In the genomic region with DNA sequence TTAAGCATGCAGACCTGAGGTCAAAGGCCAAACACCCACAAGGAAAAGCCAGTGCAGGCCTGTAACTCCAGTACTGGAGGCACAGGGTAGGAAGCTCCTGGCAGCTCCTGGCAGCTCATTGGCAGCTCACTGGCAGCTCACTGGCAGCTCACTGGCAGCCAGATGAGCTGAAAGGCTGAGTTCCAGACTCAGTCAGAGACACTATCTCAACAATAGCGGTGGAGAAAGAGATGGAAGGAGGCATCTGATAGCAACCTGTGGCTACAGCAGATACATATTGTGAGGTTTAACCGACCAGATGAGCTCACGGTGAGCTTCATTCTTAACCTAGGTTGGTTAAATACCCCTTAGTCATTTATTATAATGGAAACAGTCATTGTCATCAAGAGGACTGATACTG, we compare ENCODE assay signal across 18 mouse cellular contexts.
DNase-seq lines count a peak whose midpoint lies in the region; ATAC-seq and TF ChIP-seq lines count a peak whose summit lies in the region.
"Had no signal": no experiment of that assay in that cellular context is flagged by ENCODE, and none has a peak within 500 bp of the region (broad histone marks: within the 10 kb centered on the region; RNA-seq: fewer than 3 reads in every experiment).

No protein-coding gene starts in this region.

- H3K27me3 ChIP-seq in midbrain, embryonic 10.5 days (ENCODE audit: low read depth, poor library complexity, severe bottlenecking) = no peaks in the 10 kb centered on the region
- H3K27me3 ChIP-seq: embryonic facial prominence, embryonic 12.5 days; hindbrain, embryonic 15.5 days; neural tube, embryonic 12.5 days; stomach, embryonic 15.5 days had no signal

- H3K36me3 ChIP-seq in midbrain, embryonic 10.5 days = no peaks in the 10 kb centered on the region
- H3K36me3 ChIP-seq: embryonic facial prominence, embryonic 12.5 days; hindbrain, embryonic 15.5 days; neural tube, embryonic 12.5 days; stomach, embryonic 15.5 days had no signal

- no peak overlapping the region for H3K4me3 ChIP-seq in layer of hippocampus, adult 2 months
- no peak overlapping the region for H3K4me3 ChIP-seq in midbrain, embryonic 10.5 days
- H3K4me3 ChIP-seq: embryonic facial prominence, embryonic 12.5 days; hindbrain, embryonic 15.5 days; neural tube, embryonic 12.5 days; stomach, embryonic 15.5 days had no signal

- no peak for ATAC-seq in cerebellum, adult (ENCODE audit: insufficient number of reproducible peaks, low FRiP score, low TSS enrichment)
- ATAC-seq: forebrain, postnatal 0 days; intestine, embryonic 16.5 days had no signal

- DNase-seq in cerebellum, adult 11-12 months = peak; percentile 12
- DNase-seq in gastrocnemius, postnatal 10 days = peak; percentile 14
- DNase-seq in gastrocnemius, adult 8-10 months (ENCODE audit: low spot score in 2 of 2) = no peak
- no peak for DNase-seq in layer of hippocampus, adult 2 months (ENCODE audit: low spot score in 2 of 2)
- no peak for DNase-seq in layer of hippocampus, adult 9-11 months
- no peak for DNase-seq in B cell, adult 2 months
- DNase-seq in midbrain, embryonic 10.5 days (ENCODE audit: low spot score) = no peak
- DNase-seq: adrenal gland, adult 2 months; forebrain, postnatal 0 days; gastrocnemius, postnatal 14 days; lung, adult 18-20 months; spleen, adult 18-20 months had no signal

- no peak for TF ChIP-seq CTCF in layer of hippocampus, adult 2 months (conservative IDR thresholded peaks at IDR 0.05)

- H3K9me3 ChIP-seq in midbrain, embryonic 10.5 days (replicated peaks) = no peaks in the 10 kb centered on the region
- H3K9me3 ChIP-seq: embryonic facial prominence, embryonic 12.5 days; hindbrain, embryonic 15.5 days; neural tube, embryonic 12.5 days; stomach, embryonic 15.5 days had no signal

- no peaks in the 10 kb centered on the region for H3K4me1 ChIP-seq in midbrain, embryonic 10.5 days
- H3K4me1 ChIP-seq: embryonic facial prominence, embryonic 12.5 days; hindbrain, embryonic 15.5 days; neural tube, embryonic 12.5 days; stomach, embryonic 15.5 days had no signal

- H3K27ac ChIP-seq in layer of hippocampus, adult 2 months = peak overlapping the region; percentile 67; the same call in 1 of the 2 replicates
- H3K27ac ChIP-seq in midbrain, embryonic 10.5 days (replicated peaks) = no peak overlapping the region
- H3K27ac ChIP-seq: embryonic facial prominence, embryonic 12.5 days; hindbrain, embryonic 15.5 days; neural tube, embryonic 12.5 days; stomach, embryonic 15.5 days had no signal

- 92% methylated on average over 3 of the region's 3 CpGs for WGBS in midbrain, embryonic 10.5 days

Comparison
In these comparisons a context has a peak if more than half of its experiments do, and no peak if none do; other contexts are left out.
1. DNase-seq: peak in cerebellum, adult 11-12 months (single experiment) and gastrocnemius, postnatal 10 days (single experiment); none in gastrocnemius, adult 8-10 months (0 of 2), layer of hippocampus, adult 2 months (0 of 2), layer of hippocampus, adult 9-11 months (single experiment), B cell, adult 2 months (0 of 2) and midbrain, embryonic 10.5 days (single experiment).